Mouse (Mus musculus): ENCODE measurements at regions not wholly inside any gene's neighbourhood (a gene's known extent, or its start where the extent isn't known, plus 50 kb on each side); places are given as distances from the start of the nearest gene placed in this dataset.
A peak's percentile ranks its signal among the peaks of the same experiment; 100 is the strongest.

- Histone ChIP-seq H3K9ac (no peak overlapping the region), H3K4me1 (no peaks in the 10 kb centered on the region), H3K27me3 (peaks cover 57% of the 10 kb centered on the region), H3K9me3 (no peaks in the 10 kb centered on the region), H3K4me2 (no peak overlapping the region), H3K36me3 (no peaks in the 10 kb centered on the region), H3K27ac (no peak overlapping the region), H3K4me3 (no peak overlapping the region)
- no peak for ATAC-seq (ENCODE audit: insufficient number of reproducible peaks, insufficient read depth, low FRiP score, low TSS enrichment, low read depth)
- WGBS = 70% methylated on average over 7 of the region's 7 CpGs
Measured at GRCm38 (mm10) chrX:167111059-167111871, 97.8 kb downstream of the Tmsb4x start.

GRCm38 (mm10) chrX:167108356-167108755 is 100.8 kb downstream of the Tmsb4x start:
- Histone ChIP-seq H3K9me3 (no peaks in the 10 kb centered on the region), H3K4me2 (no peak overlapping the region), H3K9ac (no peak overlapping the region), H3K27ac (no peak overlapping the region), H3K4me3 (no peak overlapping the region), H3K27me3 (peaks cover 49% of the 10 kb centered on the region), H3K36me3 (no peaks in the 10 kb centered on the region), H3K4me1 (peaks cover 4% of the 10 kb centered on the region; the same call in 1 of the 2 replicates)
- ATAC-seq (ENCODE audit: insufficient number of reproducible peaks, insufficient read depth, low FRiP score, low TSS enrichment, low read depth) = no peak
- 75% methylated on average over 6 of the region's 6 CpGs for WGBS

GRCm38 (mm10) chrX:167107469-167107868 is 101.6 kb downstream of the Tmsb4x start:
- H3K9me3 ChIP-seq = no peaks in the 10 kb centered on the region
- no peak overlapping the region for H3K9ac ChIP-seq
- no peaks in the 10 kb centered on the region for H3K36me3 ChIP-seq
- H3K4me1 ChIP-seq = peaks cover 4% of the 10 kb centered on the region; the same call in 1 of the 2 replicates
- ATAC-seq (ENCODE audit: insufficient number of reproducible peaks, insufficient read depth, low FRiP score, low TSS enrichment, low read depth) = no peak
- no peak overlapping the region for H3K4me3 ChIP-seq
- H3K4me2 ChIP-seq = no peak overlapping the region
- 72% methylated on average over 4 of the region's 4 CpGs for WGBS
- no peak overlapping the region for H3K27ac ChIP-seq
- H3K27me3 ChIP-seq = peaks cover 54% of the 10 kb centered on the region

- H3K4me3 ChIP-seq = no peak overlapping the region
- peaks cover 4% of the 10 kb centered on the region; the same call in 1 of the 2 replicates for H3K4me1 ChIP-seq
- no peak overlapping the region for H3K9ac ChIP-seq
- H3K4me2 ChIP-seq = no peak overlapping the region
- peaks cover 63% of the 10 kb centered on the region for H3K27me3 ChIP-seq
- H3K9me3 ChIP-seq = no peaks in the 10 kb centered on the region
- 62% methylated on average over 11 of the region's 11 CpGs for WGBS
- no peak for ATAC-seq (ENCODE audit: insufficient number of reproducible peaks, insufficient read depth, low FRiP score, low TSS enrichment, low read depth)
- H3K27ac ChIP-seq = no peak overlapping the region
- no peaks in the 10 kb centered on the region for H3K36me3 ChIP-seq
Measured at GRCm38 (mm10) chrX:167105931-167106417, 103.1 kb downstream of the Tmsb4x start.

- 58% methylated on average over 4 of the region's 4 CpGs for WGBS
- Histone ChIP-seq H3K9ac (no peak overlapping the region), H3K27me3 (peaks cover 64% of the 10 kb centered on the region), H3K4me2 (no peak overlapping the region), H3K27ac (no peak overlapping the region), H3K9me3 (no peaks in the 10 kb centered on the region), H3K36me3 (no peaks in the 10 kb centered on the region), H3K4me3 (no peak overlapping the region), H3K4me1 (peaks cover 4% of the 10 kb centered on the region; the same call in 1 of the 2 replicates)
- ATAC-seq (ENCODE audit: insufficient number of reproducible peaks, insufficient read depth, low FRiP score, low TSS enrichment, low read depth) = no peak
Measured at GRCm38 (mm10) chrX:167105354-167105753, 103.8 kb downstream of the Tmsb4x start.

GRCm38 (mm10) chrX:167104247-167104621 is 104.9 kb downstream of the Tmsb4x start:
- 51% methylated on average over 4 of the region's 4 CpGs for WGBS
- no peak overlapping the region for H3K4me3 ChIP-seq
- no peak overlapping the region for H3K9ac ChIP-seq
- H3K9me3 ChIP-seq = no peaks in the 10 kb centered on the region
- peaks cover 69% of the 10 kb centered on the region for H3K27me3 ChIP-seq
- no peak for ATAC-seq (ENCODE audit: insufficient number of reproducible peaks, insufficient read depth, low FRiP score, low TSS enrichment, low read depth)
- H3K36me3 ChIP-seq = no peaks in the 10 kb centered on the region
- no peak overlapping the region for H3K4me2 ChIP-seq
- peak overlapping the region; percentile 57 for H3K27ac ChIP-seq
- H3K4me1 ChIP-seq = peaks cover 5% of the 10 kb centered on the region; the same call in 1 of the 2 replicates

GRCm38 (mm10) chrX:167103501-167104246 is 105.4 kb downstream of the Tmsb4x start:
- Histone ChIP-seq H3K4me3 (no peak overlapping the region), H3K9me3 (no peaks in the 10 kb centered on the region), H3K9ac (no peak overlapping the region), H3K27ac (peak overlapping the region; percentile 57), H3K4me1 (peaks cover 8% of the 10 kb centered on the region; the same call in 1 of the 2 replicates), H3K36me3 (no peaks in the 10 kb centered on the region), H3K4me2 (no peak overlapping the region), H3K27me3 (peaks cover 72% of the 10 kb centered on the region)
- WGBS = 38% methylated on average over 12 of the region's 12 CpGs
- no peak for ATAC-seq (ENCODE audit: insufficient number of reproducible peaks, insufficient read depth, low FRiP score, low TSS enrichment, low read depth)

- H3K36me3 ChIP-seq = no peaks in the 10 kb centered on the region
- ATAC-seq (ENCODE audit: insufficient number of reproducible peaks, insufficient read depth, low FRiP score, low TSS enrichment, low read depth) = no peak
- no peak overlapping the region for H3K27ac ChIP-seq
- no peak overlapping the region for H3K4me3 ChIP-seq
- 44% methylated on average over 2 of the region's 2 CpGs for WGBS
- H3K9me3 ChIP-seq = no peaks in the 10 kb centered on the region
- H3K4me2 ChIP-seq = no peak overlapping the region
- H3K4me1 ChIP-seq = peaks cover 8% of the 10 kb centered on the region; the same call in 1 of the 2 replicates
- H3K9ac ChIP-seq = no peak overlapping the region
- peaks cover 60% of the 10 kb centered on the region for H3K27me3 ChIP-seq
Measured at GRCm38 (mm10) chrX:167101929-167102328, 107.2 kb downstream of the Tmsb4x start.

GRCm38 (mm10) chrX:167099411-167099810 is 109.7 kb downstream of the Tmsb4x start:
- ATAC-seq (ENCODE audit: insufficient number of reproducible peaks, insufficient read depth, low FRiP score, low TSS enrichment, low read depth) = no peak
- WGBS = 43% methylated on average over 6 of the region's 6 CpGs
- no peak overlapping the region for H3K27ac ChIP-seq

GRCm38 (mm10) chrX:167098914-167099313 is 110.2 kb downstream of the Tmsb4x start:
- Histone ChIP-seq H3K4me1 (0 out of 2 replicates have a peak, but pooled peaks cover 5% of the 10 kb centered on the region), H3K4me2 (no peak overlapping the region), H3K27me3 (peaks cover 58% of the 10 kb centered on the region), H3K4me3 (no peak overlapping the region), H3K9ac (no peak overlapping the region), H3K36me3 (no peaks in the 10 kb centered on the region), H3K27ac (no peak overlapping the region), H3K9me3 (no peaks in the 10 kb centered on the region)
- no peak for ATAC-seq (ENCODE audit: insufficient number of reproducible peaks, insufficient read depth, low FRiP score, low TSS enrichment, low read depth)
- 68% methylated on average over 3 of the region's 3 CpGs for WGBS

More at GRCm38 (mm10) chrX:167099411-167099810, 109.7 kb downstream of the Tmsb4x start:
- H3K9ac ChIP-seq = no peak overlapping the region
- no peak overlapping the region for H3K4me3 ChIP-seq
- no peak overlapping the region for H3K4me2 ChIP-seq
- no peaks in the 10 kb centered on the region for H3K36me3 ChIP-seq
- no peaks in the 10 kb centered on the region for H3K9me3 ChIP-seq
- peaks cover 8% of the 10 kb centered on the region; the same call in 1 of the 2 replicates for H3K4me1 ChIP-seq
- H3K27me3 ChIP-seq = peaks cover 54% of the 10 kb centered on the region

- H3K4me1 ChIP-seq = no peaks in the 10 kb centered on the region
- 56% methylated on average over 1 of the region's 1 CpGs for WGBS
- H3K9ac ChIP-seq = no peak overlapping the region
- H3K36me3 ChIP-seq = no peaks in the 10 kb centered on the region
- no peak overlapping the region for H3K27ac ChIP-seq
- ATAC-seq (ENCODE audit: insufficient number of reproducible peaks, insufficient read depth, low FRiP score, low TSS enrichment, low read depth) = no peak
- H3K4me3 ChIP-seq = no peak overlapping the region
- peaks cover 38% of the 10 kb centered on the region for H3K27me3 ChIP-seq
- no peak overlapping the region for H3K4me2 ChIP-seq
- H3K9me3 ChIP-seq = no peaks in the 10 kb centered on the region
Measured at GRCm38 (mm10) chrX:167091841-167092240, 117.3 kb downstream of the Tmsb4x start.

Data from embryonic facial prominence, embryonic 13.5 days (tissue).